Mouse (Mus musculus): Measurements from ENCODE around the gene Gm10912. TPM values are rescaled to one million over a fixed set of nuclear protein-coding genes. Genes with fewer than 3 reads are reported as not detected.
"Not testable (repeated sequence)": the region's sequence is repeated elsewhere in the genome, so short reads cannot be mapped to it uniquely, and the experiment has no call there.

The Gm10912 gene
- not detected in 2 replicates for polyA plus RNA-seq (2015; fragmentation: Nextera tagmentation; extraction: Ambion mirVana)

- not testable (repeated sequence) for H3K27ac ChIP-seq (ENCODE audit: low read length); ATAC-seq (ENCODE audit: insufficient read depth, low FRiP score); H3K9me3 ChIP-seq (replicated peaks; ENCODE audit: control insufficient read depth, low read length); H3K4me1 ChIP-seq (ENCODE audit: control insufficient read depth, insufficient read depth, low read length); H3K4me3 ChIP-seq (replicated peaks; ENCODE audit: low read length); H3K36me3 ChIP-seq (ENCODE audit: control insufficient read depth, insufficient read depth, low read length); H3K27me3 ChIP-seq (ENCODE audit: control insufficient read depth, insufficient read depth, low read length); H3K9ac ChIP-seq (ENCODE audit: low read length); H3K4me2 ChIP-seq (ENCODE audit: low read depth, low read length)
- 92% methylated on average over 6 of the region's 6 CpGs for WGBS
Measured at GRCm38 (mm10) chr2:104065526-104065925, at the start of gene Gm10912. Gene Gm10912 (plus strand): TSS chr2:104065826.

GRCm38 (mm10) chr2:104023096-104023495, 42.5 kb upstream of the Gm10912 start:
- no peak overlapping the region for H3K4me2 ChIP-seq (ENCODE audit: low read depth, low read length)
- 0 out of 2 replicates have a peak, but pooled peaks cover 3% of the 10 kb centered on the region for H3K4me1 ChIP-seq (ENCODE audit: control insufficient read depth, insufficient read depth, low read length)
- ATAC-seq (ENCODE audit: insufficient read depth, low FRiP score) = no peak
- no peak overlapping the region for H3K27ac ChIP-seq (ENCODE audit: low read length)
- no peaks in the 10 kb centered on the region for H3K9me3 ChIP-seq (replicated peaks; ENCODE audit: control insufficient read depth, low read length)
- H3K27me3 ChIP-seq (ENCODE audit: control insufficient read depth, insufficient read depth, low read length) = no peaks in the 10 kb centered on the region
- WGBS = 77% methylated on average over 7 of the region's 7 CpGs
- no peak overlapping the region for H3K4me3 ChIP-seq (replicated peaks; ENCODE audit: low read length)
- H3K9ac ChIP-seq (ENCODE audit: low read length) = no peak overlapping the region
- no peaks in the 10 kb centered on the region for H3K36me3 ChIP-seq (ENCODE audit: control insufficient read depth, insufficient read depth, low read length)

DNA sequence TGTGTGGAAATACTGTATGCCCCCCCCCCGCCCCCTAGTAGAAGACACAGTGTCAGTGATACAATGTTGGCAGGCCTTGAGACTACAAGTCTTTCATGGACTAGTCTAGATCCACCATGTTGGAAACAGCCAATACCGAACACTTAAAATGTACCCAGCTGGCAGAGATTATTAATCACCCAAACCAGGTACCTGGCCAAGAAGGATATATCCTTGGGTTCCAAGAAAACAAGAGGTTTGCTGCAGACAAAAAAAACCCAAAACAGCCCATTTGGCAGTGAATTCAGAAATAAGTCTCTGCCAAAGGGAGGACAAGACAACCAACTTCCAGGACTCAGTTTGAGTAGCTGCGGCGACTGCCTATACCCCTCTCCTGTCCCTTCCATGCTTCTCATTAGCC, 41.0 kb upstream of the Gm10912 start:
- peaks cover 13% of the 10 kb centered on the region for H3K4me1 ChIP-seq (ENCODE audit: control insufficient read depth, insufficient read depth, low read length)
- H3K4me2 ChIP-seq (ENCODE audit: low read depth, low read length) = no peak overlapping the region
- no peak overlapping the region for H3K4me3 ChIP-seq (replicated peaks; ENCODE audit: low read length)
- no peak overlapping the region for H3K27ac ChIP-seq (ENCODE audit: low read length)
- 91% methylated on average over 4 of the region's 4 CpGs for WGBS
- no peaks in the 10 kb centered on the region for H3K9me3 ChIP-seq (replicated peaks; ENCODE audit: control insufficient read depth, low read length)
- H3K9ac ChIP-seq (ENCODE audit: low read length) = no peak overlapping the region
- ATAC-seq (ENCODE audit: insufficient read depth, low FRiP score) = no peak
- no peaks in the 10 kb centered on the region for H3K36me3 ChIP-seq (ENCODE audit: control insufficient read depth, insufficient read depth, low read length)
- H3K27me3 ChIP-seq (ENCODE audit: control insufficient read depth, insufficient read depth, low read length) = no peaks in the 10 kb centered on the region

DNA sequence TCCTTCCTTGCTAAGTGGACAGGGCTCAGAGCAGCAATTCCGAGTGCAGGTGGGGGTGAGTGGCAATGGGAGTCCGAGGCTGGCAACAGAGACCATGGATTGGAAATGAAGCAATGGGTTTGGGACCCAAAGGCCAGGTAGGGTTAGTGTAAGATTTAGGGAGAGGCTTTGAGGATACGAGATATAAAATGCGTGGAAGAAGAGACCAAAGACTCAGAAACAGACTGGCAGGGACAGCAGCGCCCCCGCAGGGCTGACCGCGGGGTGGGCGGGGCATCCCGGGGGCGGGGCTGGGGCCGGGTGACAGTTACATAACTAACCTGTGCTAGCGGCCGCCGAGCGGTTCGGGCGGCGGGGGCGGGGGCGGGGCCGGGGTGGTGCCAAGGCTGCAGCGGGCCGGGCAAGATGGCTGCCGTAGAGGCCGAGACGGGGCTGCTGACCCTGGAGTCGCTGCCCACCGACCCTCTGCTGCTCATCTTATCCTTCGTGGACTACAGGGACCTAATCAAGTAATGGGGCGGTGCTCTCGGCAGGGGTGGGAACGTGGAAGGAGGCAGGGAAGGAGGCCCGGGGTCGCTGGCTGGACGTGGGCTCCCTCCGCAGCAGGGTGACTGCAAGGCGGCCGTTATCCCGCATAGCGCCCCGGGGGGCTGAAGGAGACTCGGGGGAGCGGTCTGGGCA, 38.0 kb upstream of the Gm10912 start, which contains the start of gene Fbxo3:
Gene Fbxo3, plus strand, starts transcription at position 264 of the 681 bp plus-strand sequence.
- WGBS = 1% methylated on average over 43 of the region's 44 CpGs
- peak within 1 kb of the TSS; percentile 96 for H3K9ac ChIP-seq (ENCODE audit: low read length)

DNA sequence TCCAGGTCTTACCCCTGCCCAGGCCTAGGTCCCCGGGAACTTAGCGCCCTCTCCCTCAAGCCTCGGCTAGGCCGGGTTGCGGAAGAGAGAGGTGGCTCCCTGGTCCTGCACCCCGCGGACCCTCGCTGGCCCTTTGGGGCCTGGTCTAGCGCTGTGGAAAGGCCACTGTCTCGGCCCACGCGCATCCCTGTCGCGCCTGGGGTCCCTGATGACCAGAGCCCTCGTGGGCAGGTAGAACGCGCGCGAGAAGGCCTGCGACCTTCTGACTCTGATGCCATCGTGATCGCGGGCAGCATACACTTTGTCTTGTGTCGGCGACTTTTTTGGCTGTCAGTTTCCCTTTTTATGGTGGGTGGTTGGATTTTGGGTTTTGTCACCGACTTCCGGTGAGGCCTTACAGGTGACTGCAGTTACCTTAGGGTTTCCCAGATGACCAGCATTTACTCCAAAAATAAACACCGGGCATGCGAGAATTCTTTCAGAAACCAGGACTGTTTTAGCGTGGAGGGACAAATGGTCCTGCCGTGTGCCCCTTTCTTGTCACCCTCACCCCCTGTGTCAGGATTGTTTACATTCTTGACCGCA, 37.4 kb upstream of the Gm10912 start, which contains the start of gene 4931422A03Rik:
Gene 4931422A03Rik, minus strand, starts transcription at position 223 of the 585 bp plus-strand sequence.
- peak within 1 kb of the TSS; percentile 98 for H3K4me3 ChIP-seq (replicated peaks; ENCODE audit: low read length)
- H3K4me1 ChIP-seq (ENCODE audit: control insufficient read depth, insufficient read depth, low read length) = peaks cover 19% of the 10 kb centered on the region
- peak within 1 kb of the TSS; percentile 59 for H3K27ac ChIP-seq (ENCODE audit: low read length)
- H3K9me3 ChIP-seq (replicated peaks; ENCODE audit: control insufficient read depth, low read length) = no peaks in the 10 kb centered on the region
- under 1% methylated on average over 32 of the region's 32 CpGs for WGBS
- no peaks in the 10 kb centered on the region for H3K27me3 ChIP-seq (ENCODE audit: control insufficient read depth, insufficient read depth, low read length)
- peak within 1 kb of the TSS; percentile 96 for H3K9ac ChIP-seq (ENCODE audit: low read length)
- H3K36me3 ChIP-seq (ENCODE audit: control insufficient read depth, insufficient read depth, low read length) = no peaks in the 10 kb centered on the region
- peak within 1 kb of the TSS; percentile 94 for H3K4me2 ChIP-seq (ENCODE audit: low read depth, low read length)
- ATAC-seq (ENCODE audit: insufficient read depth, low FRiP score) = peak; percentile 59

More for the DNA sequence above, 38.0 kb upstream of the Gm10912 start, which contains the start of gene Fbxo3:
- no peaks in the 10 kb centered on the region for H3K36me3 ChIP-seq (ENCODE audit: control insufficient read depth, insufficient read depth, low read length)
- H3K4me3 ChIP-seq (replicated peaks; ENCODE audit: low read length) = peak within 1 kb of the TSS; percentile 98
- peak within 1 kb of the TSS; percentile 59 for H3K27ac ChIP-seq (ENCODE audit: low read length)
- ATAC-seq (ENCODE audit: insufficient read depth, low FRiP score) = peak; percentile 96
- no peaks in the 10 kb centered on the region for H3K27me3 ChIP-seq (ENCODE audit: control insufficient read depth, insufficient read depth, low read length)
- H3K4me1 ChIP-seq (ENCODE audit: control insufficient read depth, insufficient read depth, low read length) = peaks cover 19% of the 10 kb centered on the region
- peak within 1 kb of the TSS; percentile 94 for H3K4me2 ChIP-seq (ENCODE audit: low read depth, low read length)
- H3K9me3 ChIP-seq (replicated peaks; ENCODE audit: control insufficient read depth, low read length) = no peaks in the 10 kb centered on the region

DNA sequence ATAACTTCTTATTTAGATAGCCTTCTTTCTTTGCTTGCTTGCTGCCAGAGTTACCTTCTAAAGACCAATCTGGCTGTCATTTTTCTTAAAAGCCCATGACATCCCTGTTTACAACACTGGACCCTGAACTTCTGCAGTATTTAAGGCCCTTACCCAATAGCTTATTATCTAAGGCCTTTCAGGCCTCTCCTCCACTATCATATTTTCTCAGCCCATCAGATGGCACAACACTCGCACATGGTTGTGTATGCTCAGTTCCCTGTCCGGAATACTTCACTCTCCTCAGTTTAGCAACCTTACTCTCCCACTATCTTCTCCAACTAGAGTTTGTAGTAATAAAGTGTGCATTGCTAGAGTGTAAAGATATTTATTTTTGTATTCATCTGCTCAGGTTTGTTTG, 36.6 kb upstream of the Gm10912 start:
- Histone ChIP-seq H3K9ac (ENCODE audit: low read length) (peak overlapping the region; percentile 96; the same call in 1 of the 2 replicates), H3K27me3 (ENCODE audit: control insufficient read depth, insufficient read depth, low read length) (no peaks in the 10 kb centered on the region), H3K4me1 (ENCODE audit: control insufficient read depth, insufficient read depth, low read length) (peaks cover 19% of the 10 kb centered on the region), H3K9me3 (replicated peaks; ENCODE audit: control insufficient read depth, low read length) (no peaks in the 10 kb centered on the region), H3K4me2 (ENCODE audit: low read depth, low read length) (peak overlapping the region; percentile 94), H3K4me3 (replicated peaks; ENCODE audit: low read length) (peak overlapping the region; percentile 98), H3K27ac (ENCODE audit: low read length) (no peak overlapping the region), H3K36me3 (ENCODE audit: control insufficient read depth, insufficient read depth, low read length) (peaks cover under 1% of the 10 kb centered on the region; the same call in 1 of the 2 replicates)
- WGBS = 46% methylated on average over 2 of the region's 2 CpGs
- no peak for ATAC-seq (ENCODE audit: insufficient read depth, low FRiP score)

DNA sequence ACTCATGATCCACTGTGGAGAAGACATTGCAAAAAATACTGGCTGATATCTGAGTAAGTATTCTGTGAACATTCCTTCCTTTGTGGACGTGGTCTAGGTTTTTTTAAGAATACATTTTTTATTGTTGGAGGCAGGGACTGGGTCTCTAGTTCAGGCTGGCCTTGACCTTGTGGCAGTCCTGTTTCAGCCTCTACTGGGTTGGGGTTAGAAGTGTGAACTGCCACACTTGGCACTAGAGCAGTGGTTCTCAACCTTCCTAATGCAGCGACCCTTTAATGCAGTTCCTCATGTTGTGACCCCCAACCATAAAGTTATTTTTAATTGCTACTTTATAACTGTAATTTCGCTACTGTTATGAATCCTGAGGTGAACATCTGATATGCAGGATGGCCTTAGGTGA, 35.2 kb upstream of the Gm10912 start:
- peaks cover 3% of the 10 kb centered on the region; the same call in 1 of the 2 replicates for H3K36me3 ChIP-seq (ENCODE audit: control insufficient read depth, insufficient read depth, low read length)
- no peak overlapping the region for H3K4me3 ChIP-seq (replicated peaks; ENCODE audit: low read length)
- H3K4me1 ChIP-seq (ENCODE audit: control insufficient read depth, insufficient read depth, low read length) = peaks cover 19% of the 10 kb centered on the region
- no peak for ATAC-seq (ENCODE audit: insufficient read depth, low FRiP score)
- H3K27ac ChIP-seq (ENCODE audit: low read length) = no peak overlapping the region
- H3K4me2 ChIP-seq (ENCODE audit: low read depth, low read length) = 0 out of 2 replicates have a peak overlapping the region, but pooled peaks have one; percentile 17
- H3K27me3 ChIP-seq (ENCODE audit: control insufficient read depth, insufficient read depth, low read length) = no peaks in the 10 kb centered on the region
- no peaks in the 10 kb centered on the region for H3K9me3 ChIP-seq (replicated peaks; ENCODE audit: control insufficient read depth, low read length)
- H3K9ac ChIP-seq (ENCODE audit: low read length) = no peak overlapping the region
- WGBS = 74% methylated on average over 3 of the region's 3 CpGs

GRCm38 (mm10) chr2:104032056-104032455, 33.6 kb upstream of the Gm10912 start:
- Histone ChIP-seq H3K4me3 (replicated peaks; ENCODE audit: low read length) (no peak overlapping the region), H3K9me3 (replicated peaks; ENCODE audit: control insufficient read depth, low read length) (no peaks in the 10 kb centered on the region), H3K4me2 (ENCODE audit: low read depth, low read length) (no peak overlapping the region), H3K4me1 (ENCODE audit: control insufficient read depth, insufficient read depth, low read length) (peaks cover 19% of the 10 kb centered on the region), H3K9ac (ENCODE audit: low read length) (no peak overlapping the region), H3K27me3 (ENCODE audit: control insufficient read depth, insufficient read depth, low read length) (no peaks in the 10 kb centered on the region), H3K36me3 (ENCODE audit: control insufficient read depth, insufficient read depth, low read length) (peaks cover 5% of the 10 kb centered on the region; the same call in 1 of the 2 replicates), H3K27ac (ENCODE audit: low read length) (no peak overlapping the region)
- ATAC-seq (ENCODE audit: insufficient read depth, low FRiP score) = no peak
- 85% methylated on average over 3 of the region's 3 CpGs for WGBS

- ATAC-seq (ENCODE audit: insufficient read depth, low FRiP score) = no peak
- 32% methylated on average over 3 of the region's 3 CpGs for WGBS
- peaks cover 3% of the 10 kb centered on the region for H3K4me1 ChIP-seq (ENCODE audit: control insufficient read depth, insufficient read depth, low read length)
- H3K4me3 ChIP-seq (replicated peaks; ENCODE audit: low read length) = no peak overlapping the region
- H3K27me3 ChIP-seq (ENCODE audit: control insufficient read depth, insufficient read depth, low read length) = no peaks in the 10 kb centered on the region
- no peak overlapping the region for H3K9ac ChIP-seq (ENCODE audit: low read length)
- no peak overlapping the region for H3K27ac ChIP-seq (ENCODE audit: low read length)
- no peak overlapping the region for H3K4me2 ChIP-seq (ENCODE audit: low read depth, low read length)
- no peaks in the 10 kb centered on the region for H3K9me3 ChIP-seq (replicated peaks; ENCODE audit: control insufficient read depth, low read length)
- peaks cover 6% of the 10 kb centered on the region; the same call in 1 of the 2 replicates for H3K36me3 ChIP-seq (ENCODE audit: control insufficient read depth, insufficient read depth, low read length)
Measured at GRCm38 (mm10) chr2:104034832-104035472, 30.7 kb upstream of the Gm10912 start.
